Mouse (Mus musculus) erythroblast, embryonic 14.5 days (primary cell): ENCODE measurements at regions not wholly inside any gene's neighbourhood (a gene's known extent, or its start where the extent isn't known, plus 50 kb on each side); places are given as distances from the start of the nearest gene placed in this dataset.

Source experiments
- GATA1 ChIP-seq: IDR thresholded peaks from 2 replicates; pipeline ENCODE4 v1.6.1; 2012; ENCODE audit warnings: low read length, inconsistent platforms, mixed read lengths
- TAL1 ChIP-seq: IDR thresholded peaks from 3 replicates; pipeline ENCODE4 v1.6.1; 2012; ENCODE audit warnings: low read length, inconsistent platforms, mixed read lengths

- TF ChIP-seq GATA1 = no peak
- no peak for TF ChIP-seq TAL1
Measured at GRCm38 (mm10) chr19:54360660-54361059, 316.7 kb downstream of the Adra2a start.
